8 mouse cellular contexts compared by ENCODE assay signal in genomic region chr4:47351386-47352049, GRCm38 (mm10). TPM values are rescaled to one million over a fixed set of nuclear protein-coding genes. Genes with fewer than 3 reads are reported as not detected.
DNase-seq lines count a peak whose midpoint lies in the region; ATAC-seq lines count a peak whose summit lies in the region.

No protein-coding gene starts in this region.

- DNase-seq in frontal cortex, postnatal 10 days (ENCODE audit: low spot score in 2 of 2), result peak; percentile 32 to 43
- no peak for DNase-seq in frontal cortex, postnatal 25 days (ENCODE audit: low spot score in 2 of 2)
- DNase-seq in adrenal gland, adult 2 months, result peak; percentile 52
- DNase-seq in hindbrain, embryonic 14.5 days (ENCODE audit: low spot score), result peak; percentile 62
- peak; percentile 90 for DNase-seq in midbrain, embryonic 11.5 days (ENCODE audit: low spot score, missing footprints)

- peak overlapping the region; percentile 97 for H3K4me3 ChIP-seq in embryonic facial prominence, embryonic 13.5 days
- H3K4me3 ChIP-seq in hindbrain, embryonic 14.5 days (replicated peaks; ENCODE audit: low read length), result peak overlapping the region; percentile 79; the same call in 1 of the 2 replicates
- peak overlapping the region; percentile 94 for H3K4me3 ChIP-seq in limb, embryonic 12.5 days (replicated peaks)
- no peak overlapping the region for H3K4me3 ChIP-seq in midbrain, embryonic 11.5 days (ENCODE audit: low read depth, low read length)
- H3K4me3 ChIP-seq in stomach, embryonic 16.5 days (replicated peaks; ENCODE audit: low read length), result peak overlapping the region; percentile 94

- H3K27me3 ChIP-seq in embryonic facial prominence, embryonic 13.5 days, result no peaks in the 10 kb centered on the region
- no peaks in the 10 kb centered on the region for H3K27me3 ChIP-seq in hindbrain, embryonic 14.5 days (ENCODE audit: control insufficient read depth, insufficient read depth, low read length)
- no peaks in the 10 kb centered on the region for H3K27me3 ChIP-seq in limb, embryonic 12.5 days
- no peaks in the 10 kb centered on the region for H3K27me3 ChIP-seq in midbrain, embryonic 11.5 days (ENCODE audit: control insufficient read depth, insufficient read depth, low read length)
- no peaks in the 10 kb centered on the region for H3K27me3 ChIP-seq in stomach, embryonic 16.5 days (ENCODE audit: control insufficient read depth, insufficient read depth, low read length)

- H3K36me3 ChIP-seq in embryonic facial prominence, embryonic 13.5 days, result no peaks in the 10 kb centered on the region
- H3K36me3 ChIP-seq in hindbrain, embryonic 14.5 days (replicated peaks; ENCODE audit: control insufficient read depth, insufficient read depth), result no peaks in the 10 kb centered on the region
- H3K36me3 ChIP-seq in limb, embryonic 12.5 days, result no peaks in the 10 kb centered on the region
- no peaks in the 10 kb centered on the region for H3K36me3 ChIP-seq in midbrain, embryonic 11.5 days (ENCODE audit: control insufficient read depth, insufficient read depth, low read length)
- H3K36me3 ChIP-seq in stomach, embryonic 16.5 days (ENCODE audit: control insufficient read depth, insufficient read depth, low read length), result no peaks in the 10 kb centered on the region

- ATAC-seq in embryonic facial prominence, embryonic 13.5 days (ENCODE audit: insufficient number of reproducible peaks, insufficient read depth, low FRiP score, low TSS enrichment, low read depth), result no peak
- ATAC-seq in hindbrain, embryonic 14.5 days (ENCODE audit: low FRiP score), result no peak
- ATAC-seq in limb, embryonic 12.5 days (ENCODE audit: insufficient number of reproducible peaks, insufficient read depth, low FRiP score, low TSS enrichment, low read depth), result no peak
- ATAC-seq in midbrain, embryonic 11.5 days (ENCODE audit: low FRiP score), result no peak
- ATAC-seq in stomach, embryonic 16.5 days (ENCODE audit: insufficient read depth, low FRiP score), result no peak

- H3K4me1 ChIP-seq in embryonic facial prominence, embryonic 13.5 days, result peaks cover 39% of the 10 kb centered on the region
- H3K4me1 ChIP-seq in hindbrain, embryonic 14.5 days (replicated peaks; ENCODE audit: control insufficient read depth, insufficient read depth, low read length), result peaks cover 13% of the 10 kb centered on the region
- peaks cover 26% of the 10 kb centered on the region for H3K4me1 ChIP-seq in limb, embryonic 12.5 days (replicated peaks)
- H3K4me1 ChIP-seq in midbrain, embryonic 11.5 days (ENCODE audit: control insufficient read depth, insufficient read depth, low read length), result peaks cover 17% of the 10 kb centered on the region
- H3K4me1 ChIP-seq in stomach, embryonic 16.5 days (ENCODE audit: control insufficient read depth, insufficient read depth, low read length), result peaks cover 14% of the 10 kb centered on the region

- H3K9ac ChIP-seq in embryonic facial prominence, embryonic 13.5 days, result peak overlapping the region; percentile 96; the same call in 1 of the 2 replicates
- H3K9ac ChIP-seq in hindbrain, embryonic 14.5 days, result no peak overlapping the region
- peak overlapping the region; percentile 93; the same call in 1 of the 2 replicates for H3K9ac ChIP-seq in limb, embryonic 12.5 days (replicated peaks)
- H3K9ac ChIP-seq in midbrain, embryonic 11.5 days (ENCODE audit: low read length), result peak overlapping the region; percentile 98; the same call in 1 of the 2 replicates
- peak overlapping the region; percentile 80 for H3K9ac ChIP-seq in stomach, embryonic 16.5 days (ENCODE audit: low read length)

- no peaks in the 10 kb centered on the region for H3K9me3 ChIP-seq in embryonic facial prominence, embryonic 13.5 days
- H3K9me3 ChIP-seq in hindbrain, embryonic 14.5 days (ENCODE audit: control insufficient read depth, low read length), result no peaks in the 10 kb centered on the region
- H3K9me3 ChIP-seq in limb, embryonic 12.5 days, result no peaks in the 10 kb centered on the region
- no peaks in the 10 kb centered on the region for H3K9me3 ChIP-seq in midbrain, embryonic 11.5 days (ENCODE audit: control insufficient read depth, low read length)
- no peaks in the 10 kb centered on the region for H3K9me3 ChIP-seq in stomach, embryonic 16.5 days (replicated peaks; ENCODE audit: control insufficient read depth, low read length)

- peak overlapping the region; percentile 97 for H3K27ac ChIP-seq in embryonic facial prominence, embryonic 13.5 days
- no peak overlapping the region for H3K27ac ChIP-seq in hindbrain, embryonic 14.5 days
- H3K27ac ChIP-seq in limb, embryonic 12.5 days, result peak overlapping the region; percentile 88
- no peak overlapping the region for H3K27ac ChIP-seq in midbrain, embryonic 11.5 days (ENCODE audit: low read depth, low read length)
- peak overlapping the region; percentile 67 for H3K27ac ChIP-seq in stomach, embryonic 16.5 days (ENCODE audit: low read length)

- 17% methylated on average over 9 of the region's 9 CpGs for WGBS in embryonic facial prominence, embryonic 13.5 days
- 22% methylated on average over 9 of the region's 9 CpGs for WGBS in hindbrain, embryonic 14.5 days
- 13% methylated on average over 9 of the region's 9 CpGs for WGBS in limb, embryonic 12.5 days
- WGBS in midbrain, embryonic 11.5 days, result 19% methylated on average over 9 of the region's 9 CpGs
- 23% methylated on average over 9 of the region's 9 CpGs for WGBS in stomach, embryonic 16.5 days

- H3K4me2 ChIP-seq in embryonic facial prominence, embryonic 13.5 days, result peak overlapping the region; percentile 81
- H3K4me2 ChIP-seq in hindbrain, embryonic 14.5 days (replicated peaks), result peak overlapping the region; percentile 84
- H3K4me2 ChIP-seq in limb, embryonic 12.5 days, result peak overlapping the region; percentile 88
- H3K4me2 ChIP-seq in midbrain, embryonic 11.5 days, result peak overlapping the region; percentile 96
- peak overlapping the region; percentile 91 for H3K4me2 ChIP-seq in stomach, embryonic 16.5 days (ENCODE audit: low read depth, low read length)

RNA-seq across cellular contexts. Expression of gene Tgfbr1, which starts 1.5 kb away (rescaled TPM):
- 10 to 100 TPM; 30.1 to 36.9 TPM for total RNA-seq in adrenal gland, adult 2 months (2021)
- polyA plus RNA-seq in adrenal gland, adult 2 months (2012; rRNA removed), result 2.2 and 2.5 TPM in 2 replicates
- polyA plus RNA-seq in embryonic facial prominence, embryonic 13.5 days (2015; fragmentation: Nextera tagmentation; extraction: Ambion mirVana), result 45.1 and 45.7 TPM in 2 replicates
- 40.1 and 41.4 TPM in 2 replicates for polyA plus RNA-seq in hindbrain, embryonic 14.5 days (2014; fragmentation: Nextera tagmentation; extraction: Ambion mirVana)
- 84.0 and 84.7 TPM in 2 replicates for polyA plus RNA-seq in limb, embryonic 12.5 days (2016; fragmentation: Nextera tagmentation; extraction: Ambion mirVana)
- polyA plus RNA-seq in midbrain, embryonic 11.5 days (2014; fragmentation: Nextera tagmentation; extraction: Ambion mirVana), result 121 and 133 TPM in 2 replicates
- 29.8 and 30.5 TPM in 2 replicates for polyA plus RNA-seq in stomach, embryonic 16.5 days (2015; fragmentation: Nextera tagmentation; extraction: Ambion mirVana)

Comparison
In these comparisons a context has a peak if more than half of its experiments do, and no peak if none do; other contexts are left out.
1. DNase-seq: peak in frontal cortex, postnatal 10 days (2 of 2), adrenal gland, adult 2 months (single experiment), hindbrain, embryonic 14.5 days (single experiment) and midbrain, embryonic 11.5 days (single experiment); none in frontal cortex, postnatal 25 days (0 of 2).
2. H3K27ac ChIP-seq: peak in embryonic facial prominence, embryonic 13.5 days (single experiment), limb, embryonic 12.5 days (single experiment) and stomach, embryonic 16.5 days (single experiment); none in hindbrain, embryonic 14.5 days (single experiment) and midbrain, embryonic 11.5 days (single experiment).
3. Peak in every context shown above with its lines, with median percentiles within 50 percentile points of each other: H3K4me2 ChIP-seq.